Mouse (Mus musculus) liver, embryonic 13.5 days (tissue): ENCODE measurements around the gene Zfp292. TPM values are rescaled to one million over a fixed set of nuclear protein-coding genes. Genes with fewer than 3 reads are reported as not detected.
"Not testable (repeated sequence)": the region's sequence is repeated elsewhere in the genome, so short reads cannot be mapped to it uniquely, and the experiment has no call there.

ENCODE experiments used
- ATAC-seq: fragments of 200-750 bp; cut with Nextera tagmentation; 2 replicates; pipeline ENCODE4 v1.8.0; 2017; ENCODE audit warnings: low read depth, mild to moderate bottlenecking, moderate number of reproducible peaks, moderate library complexity
- DNase-seq: peaks from one replicate; pipeline ENCODE4 v3.0.0; 2022
- H3K27ac ChIP-seq: fragments of 300-500 bp; sonication (generic); 2 replicates; pipeline ENCODE4 v1.5.1; 2015; ENCODE audit warnings: moderate library complexity, mild to moderate bottlenecking, inconsistent platforms
- H3K27me3 ChIP-seq: fragments of 300-500 bp; sonication (generic); 2 replicates; pipeline ENCODE4 v1.6.1; 2015; ENCODE audit warnings: mild to moderate bottlenecking, inconsistent platforms
- H3K36me3 ChIP-seq: fragments of 300-500 bp; sonication (generic); 2 replicates; pipeline ENCODE4 v1.6.1; 2015; ENCODE audit warnings: mild to moderate bottlenecking, inconsistent platforms
- H3K4me1 ChIP-seq: fragments of 300-500 bp; sonication (generic); replicated peaks from 2 replicates; pipeline ENCODE4 v1.6.1; 2015; ENCODE audit warnings: inconsistent platforms
- H3K4me2 ChIP-seq: fragments of 300-500 bp; sonication (generic); 2 replicates; pipeline ENCODE4 v1.6.1; 2015; ENCODE audit warnings: inconsistent platforms, mild to moderate bottlenecking, moderate library complexity
- H3K4me3 ChIP-seq: fragments of 300-500 bp; sonication (generic); replicated peaks from 2 replicates; pipeline ENCODE4 v1.5.1; 2015; ENCODE audit warnings: mild to moderate bottlenecking, inconsistent platforms
- H3K9ac ChIP-seq: fragments of 300-500 bp; sonication (generic); 2 replicates; pipeline ENCODE4 v1.6.1; 2015; ENCODE audit warnings: mild to moderate bottlenecking, inconsistent platforms
- H3K9me3 ChIP-seq: fragments of 300-500 bp; sonication (generic); replicated peaks from 2 replicates; pipeline ENCODE4 v1.6.1; 2016; ENCODE audit warnings: inconsistent platforms
- WGBS: fragments of 180-500 bp; shearing (Covaris S2); methylation state at CpG from one replicate; pipeline ENCODE4 v1.1.7; 2015; ENCODE audit not compliant: insufficient replicate concordance; 5-methylcytosine and 5-hydroxymethylcytosine counted together
- polyA plus RNA-seq: library from polyadenylated mRNA; unstranded; fragments of >200 nt; fragmentation: Nextera tagmentation; extraction: Ambion mirVana; gene quantifications from 2 replicates; pipeline ENCODE4 v1.2.1, GENCODE M21; 2015

The Zfp292 gene
- polyA plus RNA-seq: 4.2 and 5.4 TPM in 2 replicates

GRCm38 (mm10) chr4:34882818-34883217 lies at the start of gene Zfp292:
Gene Zfp292, minus strand, starts transcription at chr4:34882960.
- Histone ChIP-seq H3K4me3 (peak within 1 kb of the TSS; percentile 92), H3K4me2 (peak within 1 kb of the TSS; percentile 83), H3K4me1 (peaks cover 49% of the 10 kb centered on the region), H3K9me3 (no peaks in the 10 kb centered on the region), H3K27me3 (no peaks in the 10 kb centered on the region), H3K36me3 (peaks cover 5% of the 10 kb centered on the region; the same call in 1 of the 2 replicates), H3K27ac (peak within 1 kb of the TSS; percentile 92), H3K9ac (peak within 1 kb of the TSS; percentile 92)
- under 1% methylated on average over 41 of the region's 44 CpGs for WGBS
- peak; percentile 88 for DNase-seq
- peak; percentile 82 for ATAC-seq

DNA sequence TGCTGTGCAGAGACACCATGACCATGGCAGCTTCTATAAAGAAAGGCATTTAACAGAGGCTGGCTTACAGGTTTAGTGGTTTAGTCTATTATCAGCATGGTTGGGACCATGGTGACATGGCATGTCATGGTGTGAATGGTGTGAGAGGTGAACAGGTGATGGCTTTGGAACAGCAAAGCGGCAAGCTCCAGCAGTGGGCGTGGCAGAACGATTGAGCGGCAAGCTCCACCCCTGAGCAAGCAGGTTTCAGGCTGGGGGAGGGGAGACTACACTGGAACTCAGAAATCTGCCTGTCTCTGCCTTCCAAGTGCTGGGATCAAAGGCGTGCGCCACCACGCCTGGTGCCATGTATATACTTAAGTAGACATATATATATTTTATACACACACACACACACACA lies 45.6 kb upstream of the Zfp292 start:
- H3K4me3 ChIP-seq, H3K4me2 ChIP-seq, H3K9me3 ChIP-seq, H3K4me1 ChIP-seq, H3K27me3 ChIP-seq, ATAC-seq, H3K9ac ChIP-seq, H3K27ac ChIP-seq, DNase-seq, H3K36me3 ChIP-seq: not testable (repeated sequence)
- WGBS: 74% methylated on average over 7 of the region's 7 CpGs

- Histone ChIP-seq H3K4me3 (no peak overlapping the region), H3K27me3 (no peaks in the 10 kb centered on the region), H3K36me3 (no peaks in the 10 kb centered on the region), H3K9me3 (no peaks in the 10 kb centered on the region), H3K9ac (no peak overlapping the region), H3K4me1 (no peaks in the 10 kb centered on the region), H3K27ac (no peak overlapping the region), H3K4me2 (no peak overlapping the region)
- 50% methylated on average over 6 of the region's 6 CpGs for WGBS
- DNase-seq (peak; percentile 7), ATAC-seq (no peak)
Measured at GRCm38 (mm10) chr4:34922177-34922870, 39.6 kb upstream of the Zfp292 start.

GRCm38 (mm10) chr4:34917400-34917799 lies 34.6 kb upstream of the Zfp292 start:
- H3K4me2 ChIP-seq: no peak overlapping the region
- H3K4me3 ChIP-seq: no peak overlapping the region
- H3K9ac ChIP-seq: no peak overlapping the region
- H3K36me3 ChIP-seq: no peaks in the 10 kb centered on the region
- H3K4me1 ChIP-seq: no peaks in the 10 kb centered on the region
- no peak overlapping the region for H3K27ac ChIP-seq
- ATAC-seq (no peak), DNase-seq (no peak)
- H3K27me3 ChIP-seq: no peaks in the 10 kb centered on the region
- WGBS: 63% methylated on average over 7 of the region's 7 CpGs
- no peaks in the 10 kb centered on the region for H3K9me3 ChIP-seq

DNA sequence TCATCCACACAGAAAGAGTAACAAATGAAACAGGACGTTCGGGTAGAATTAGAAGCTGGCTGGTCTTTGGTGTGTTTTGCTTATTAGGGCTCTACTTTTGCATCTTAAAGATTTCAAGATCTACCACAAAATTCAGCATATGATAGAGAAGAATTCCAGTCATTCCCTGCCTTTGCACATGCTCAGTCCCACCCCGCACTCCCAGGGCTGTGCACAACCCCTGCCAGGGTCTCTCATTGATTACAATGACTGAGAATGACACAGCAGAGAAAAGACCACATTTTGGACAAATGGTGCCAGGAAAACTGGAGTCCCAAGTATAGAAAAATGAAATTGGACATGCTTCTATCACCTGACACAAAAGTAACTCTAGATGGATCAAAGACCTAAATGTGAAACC lies 29.4 kb upstream of the Zfp292 start:
- H3K4me3 ChIP-seq: no peak overlapping the region
- no peaks in the 10 kb centered on the region for H3K9me3 ChIP-seq
- no peaks in the 10 kb centered on the region for H3K36me3 ChIP-seq
- WGBS: 63% methylated on average over 3 of the region's 3 CpGs
- ATAC-seq (no peak), DNase-seq (no peak)
- H3K4me1 ChIP-seq: no peaks in the 10 kb centered on the region
- no peaks in the 10 kb centered on the region for H3K27me3 ChIP-seq
- no peak overlapping the region for H3K27ac ChIP-seq
- no peak overlapping the region for H3K9ac ChIP-seq
- no peak overlapping the region for H3K4me2 ChIP-seq

- Histone ChIP-seq H3K4me3 (no peak overlapping the region), H3K4me2 (no peak overlapping the region), H3K9ac (no peak overlapping the region), H3K27me3 (no peaks in the 10 kb centered on the region), H3K4me1 (no peaks in the 10 kb centered on the region), H3K9me3 (no peaks in the 10 kb centered on the region), H3K36me3 (no peaks in the 10 kb centered on the region), H3K27ac (no peak overlapping the region)
- ATAC-seq (no peak), DNase-seq (no peak)
- WGBS: 57% methylated on average over 3 of the region's 3 CpGs
Measured at GRCm38 (mm10) chr4:34911401-34911800, 28.6 kb upstream of the Zfp292 start.

DNA sequence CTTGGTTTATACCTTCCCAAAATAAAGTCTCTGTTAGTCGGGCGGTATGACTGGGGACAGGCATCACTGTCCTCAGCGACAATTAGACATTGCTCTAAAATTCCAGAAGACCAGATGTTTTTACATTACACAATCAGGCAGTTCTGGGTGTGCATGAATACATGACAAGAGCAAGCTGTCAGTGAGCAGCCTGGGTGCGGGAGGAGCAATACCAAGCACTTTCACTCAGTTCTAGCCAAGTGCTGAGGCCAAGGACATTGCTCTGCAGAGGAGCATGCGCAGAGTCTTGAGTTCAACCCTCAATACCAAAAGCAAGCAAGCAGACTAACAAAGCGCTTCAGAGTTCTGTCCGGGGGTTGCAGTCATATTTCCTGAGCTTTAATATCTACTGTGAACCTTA lies 25.4 kb upstream of the Zfp292 start:
- Histone ChIP-seq H3K27ac (no peak overlapping the region), H3K4me2 (no peak overlapping the region), H3K4me3 (no peak overlapping the region), H3K9me3 (no peaks in the 10 kb centered on the region), H3K36me3 (no peaks in the 10 kb centered on the region), H3K4me1 (no peaks in the 10 kb centered on the region), H3K27me3 (no peaks in the 10 kb centered on the region), H3K9ac (no peak overlapping the region)
- DNase-seq (no peak), ATAC-seq (no peak)
- WGBS: 83% methylated on average over 7 of the region's 7 CpGs

DNA sequence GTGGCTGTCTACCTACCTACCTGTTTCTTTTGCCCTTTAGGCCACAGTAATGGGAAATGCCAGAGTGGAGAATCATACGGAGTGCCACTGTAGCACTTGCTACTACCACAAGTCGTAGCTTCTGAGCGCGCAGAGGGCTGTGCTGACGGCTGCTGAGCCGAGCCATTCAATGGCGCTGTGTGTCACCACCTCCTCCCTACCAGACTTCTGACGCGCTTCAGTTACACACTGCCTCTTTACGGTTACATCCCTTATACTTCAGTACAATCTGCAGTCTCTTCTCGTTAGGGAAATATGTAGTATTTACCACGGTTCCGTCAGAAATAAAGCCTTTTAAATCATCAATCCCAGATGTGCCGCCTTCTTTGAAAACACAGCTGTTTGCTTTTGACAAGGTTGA lies 24.3 kb upstream of the Zfp292 start:
- 56% methylated on average over 14 of the region's 14 CpGs for WGBS
- ATAC-seq (no peak), DNase-seq (no peak)
- Histone ChIP-seq H3K9me3 (no peaks in the 10 kb centered on the region), H3K27ac (no peak overlapping the region), H3K4me2 (no peak overlapping the region), H3K4me3 (no peak overlapping the region), H3K4me1 (no peaks in the 10 kb centered on the region), H3K27me3 (no peaks in the 10 kb centered on the region), H3K36me3 (no peaks in the 10 kb centered on the region), H3K9ac (no peak overlapping the region)

- Histone ChIP-seq H3K9ac (no peak overlapping the region), H3K4me3 (no peak overlapping the region), H3K9me3 (no peaks in the 10 kb centered on the region), H3K4me1 (no peaks in the 10 kb centered on the region), H3K4me2 (no peak overlapping the region), H3K36me3 (no peaks in the 10 kb centered on the region), H3K27ac (no peak overlapping the region), H3K27me3 (no peaks in the 10 kb centered on the region)
- ATAC-seq (no peak), DNase-seq (no peak)
- 58% methylated on average over 4 of the region's 4 CpGs for WGBS
Measured at GRCm38 (mm10) chr4:34906151-34906550, 23.4 kb upstream of the Zfp292 start.

GRCm38 (mm10) chr4:34905396-34905795 lies 22.6 kb upstream of the Zfp292 start:
- Histone ChIP-seq H3K27ac (no peak overlapping the region), H3K9me3 (no peaks in the 10 kb centered on the region), H3K4me3 (no peak overlapping the region), H3K4me1 (no peaks in the 10 kb centered on the region), H3K4me2 (no peak overlapping the region), H3K9ac (no peak overlapping the region), H3K36me3 (no peaks in the 10 kb centered on the region), H3K27me3 (no peaks in the 10 kb centered on the region)
- 47% methylated on average over 5 of the region's 5 CpGs for WGBS
- DNase-seq (peak; percentile 13), ATAC-seq (no peak)

- not testable (repeated sequence) for H3K4me3 ChIP-seq, H3K9me3 ChIP-seq, H3K4me1 ChIP-seq, DNase-seq, H3K27ac ChIP-seq, ATAC-seq, H3K4me2 ChIP-seq, H3K36me3 ChIP-seq, H3K9ac ChIP-seq, H3K27me3 ChIP-seq
- WGBS: 58% methylated on average over 3 of the region's 3 CpGs
Measured at GRCm38 (mm10) chr4:34901582-34901981, 18.8 kb upstream of the Zfp292 start.

GRCm38 (mm10) chr4:34901166-34901565 lies 18.4 kb upstream of the Zfp292 start:
- Histone ChIP-seq H3K4me3 (no peak overlapping the region), H3K27ac (no peak overlapping the region), H3K9me3 (no peaks in the 10 kb centered on the region), H3K27me3 (no peaks in the 10 kb centered on the region), H3K4me1 (no peaks in the 10 kb centered on the region), H3K9ac (no peak overlapping the region), H3K4me2 (no peak overlapping the region), H3K36me3 (no peaks in the 10 kb centered on the region)
- WGBS: 47% methylated on average over 4 of the region's 4 CpGs
- ATAC-seq (no peak), DNase-seq (no peak)
